Mouse (Mus musculus) limb, embryonic 11.5 days (tissue): ENCODE data around the gene Amotl1. TPM values are rescaled to one million over a fixed set of nuclear protein-coding genes. Genes with fewer than 3 reads are reported as not detected.
"Not testable (repeated sequence)": the region's sequence is repeated elsewhere in the genome, so short reads cannot be mapped to it uniquely, and the experiment has no call there.

Experiments used
- ATAC-seq: fragments of 200-750 bp; cut with Nextera tagmentation; 2 replicates; pipeline ENCODE4 v1.8.0; 2017; ENCODE audit warnings: low read depth; ENCODE audit not compliant: insufficient number of reproducible peaks, low FRiP score, low TSS enrichment
- DNase-seq: peaks from one replicate; pipeline ENCODE4 v3.0.0-alpha.2; 2015; ENCODE audit warnings: low spot score
- H3K27ac ChIP-seq: fragments of 300-500 bp; sonication (generic); replicated peaks from 2 replicates; pipeline ENCODE4 v1.5.1; 2014; ENCODE audit warnings: low read depth, mild to moderate bottlenecking, low read length
- H3K27me3 ChIP-seq: fragments of 300-500 bp; sonication (generic); 2 replicates; pipeline ENCODE4 v1.6.1; 2014; ENCODE audit warnings: mild to moderate bottlenecking, low read length, mixed read lengths; ENCODE audit not compliant: control insufficient read depth, insufficient read depth
- H3K36me3 ChIP-seq: fragments of 300-500 bp; sonication (generic); 2 replicates; pipeline ENCODE4 v1.6.1; 2014; ENCODE audit warnings: mild to moderate bottlenecking, low read length, moderate library complexity, mixed read lengths; ENCODE audit not compliant: control insufficient read depth, insufficient read depth
- H3K4me1 ChIP-seq: fragments of 300-500 bp; sonication (generic); 2 replicates; pipeline ENCODE4 v1.6.1; 2014; ENCODE audit warnings: low read length, mixed read lengths; ENCODE audit not compliant: control insufficient read depth, insufficient read depth
- H3K4me2 ChIP-seq: fragments of 300-500 bp; sonication (generic); 2 replicates; pipeline ENCODE4 v1.6.1; 2014; ENCODE audit warnings: low read depth, mild to moderate bottlenecking, moderate library complexity; ENCODE audit not compliant: severe bottlenecking
- H3K4me3 ChIP-seq: fragments of 300-500 bp; sonication (generic); 2 replicates; pipeline ENCODE4 v1.5.1; 2014; ENCODE audit warnings: low read depth, low read length
- H3K9ac ChIP-seq: fragments of 300-500 bp; sonication (generic); 2 replicates; pipeline ENCODE4 v1.6.1; 2014; ENCODE audit warnings: mild to moderate bottlenecking, low read length
- H3K9me3 ChIP-seq: fragments of 300-500 bp; sonication (generic); 2 replicates; pipeline ENCODE4 v1.6.1; 2016; ENCODE audit warnings: low read length; ENCODE audit not compliant: control insufficient read depth
- WGBS: fragments of 180-500 bp; shearing (Covaris S2); extraction: QIAGEN DNeasy Blood & Tissue Kit; methylation state at CpG from one replicate; pipeline ENCODE4 v1.1.7; 2014; 5-methylcytosine and 5-hydroxymethylcytosine counted together
- polyA plus RNA-seq: library from polyadenylated mRNA; unstranded; fragments of >200 nt; fragmentation: Nextera tagmentation; extraction: Ambion mirVana; gene quantifications from 2 replicates; pipeline ENCODE4 v1.2.1, GENCODE M21; 2014

Gene Amotl1
- polyA plus RNA-seq, 1 experiment from 2014 or later, result 36.9 TPM

DNA sequence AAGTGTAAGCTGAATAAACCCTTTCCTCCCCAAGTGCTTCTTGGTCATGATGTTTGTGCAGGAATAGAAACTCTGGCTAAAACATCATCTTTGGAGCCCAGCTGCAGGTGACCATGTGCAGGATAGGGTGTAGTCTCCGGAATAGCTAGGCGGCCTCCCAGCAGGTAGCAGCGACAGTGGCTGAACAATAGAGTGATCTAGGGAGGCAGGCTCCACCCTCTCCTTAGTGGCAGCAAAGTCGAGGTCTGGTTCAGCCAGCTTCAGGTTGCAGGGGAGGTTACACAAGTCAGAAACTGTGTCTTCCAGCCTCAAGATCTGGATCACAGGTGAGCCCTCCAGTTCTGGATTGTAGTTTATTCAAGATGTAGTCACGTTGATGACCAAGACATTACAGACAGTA is 27.1 kb upstream of the Amotl1 start:
- not testable (repeated sequence) for H3K9ac ChIP-seq, H3K4me2 ChIP-seq, ATAC-seq, H3K36me3 ChIP-seq, H3K27me3 ChIP-seq, H3K9me3 ChIP-seq, H3K4me3 ChIP-seq, DNase-seq, H3K4me1 ChIP-seq, H3K27ac ChIP-seq
- WGBS, result 55% methylated on average over 5 of the region's 5 CpGs

DNA sequence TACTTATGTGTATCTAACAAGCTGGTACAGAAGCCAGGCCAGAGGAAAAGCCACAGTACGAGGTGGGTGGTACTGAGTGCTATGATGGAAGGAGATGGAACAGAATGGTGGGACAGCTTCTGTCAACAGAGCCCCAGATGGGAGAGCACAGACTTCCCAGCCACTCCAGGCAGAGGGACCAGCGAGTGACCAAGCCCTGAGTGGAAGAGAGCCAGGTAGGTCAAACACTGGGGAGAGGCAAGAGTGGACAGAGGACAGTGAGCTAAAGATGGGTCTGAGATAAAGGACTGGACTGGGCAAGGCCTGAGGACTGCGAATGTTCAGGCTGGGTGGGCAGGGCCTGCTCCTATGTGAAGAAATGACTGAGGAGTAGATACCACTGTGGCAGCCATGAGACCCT is 23.5 kb upstream of the Amotl1 start:
- Histone ChIP-seq H3K9me3 (no peaks in the 10 kb centered on the region), H3K4me2 (no peak overlapping the region), H3K36me3 (no peaks in the 10 kb centered on the region), H3K27me3 (no peaks in the 10 kb centered on the region), H3K4me1 (peaks cover 5% of the 10 kb centered on the region), H3K9ac (no peak overlapping the region), H3K27ac (no peak overlapping the region), H3K4me3 (no peak overlapping the region)
- no peak for ATAC-seq
- DNase-seq, result no peak
- 87% methylated on average over 3 of the region's 3 CpGs for WGBS

DNA sequence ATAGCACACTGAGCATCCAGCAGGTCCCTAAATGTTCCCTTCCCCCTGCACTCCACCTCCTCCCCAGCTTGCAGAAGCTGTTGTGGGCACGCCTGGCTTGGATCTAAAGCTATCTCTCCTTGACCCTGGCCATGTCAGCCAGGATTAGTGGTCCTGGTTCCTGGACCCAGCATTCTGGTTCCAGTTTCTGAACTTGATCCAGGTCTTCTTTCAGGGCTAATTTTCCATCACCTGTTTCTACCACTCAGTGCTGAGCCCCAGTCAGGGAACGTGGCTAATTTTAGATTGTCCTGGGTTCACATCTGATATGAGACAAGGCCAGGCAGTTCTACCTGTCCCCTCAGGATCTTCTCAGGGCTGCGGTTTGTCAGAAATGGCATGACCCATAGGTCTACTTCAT is 21.2 kb upstream of the Amotl1 start:
- Histone ChIP-seq H3K4me2 (no peak overlapping the region), H3K27ac (no peak overlapping the region), H3K4me3 (no peak overlapping the region), H3K4me1 (no peaks in the 10 kb centered on the region), H3K9ac (no peak overlapping the region), H3K9me3 (no peaks in the 10 kb centered on the region), H3K27me3 (no peaks in the 10 kb centered on the region), H3K36me3 (no peaks in the 10 kb centered on the region)
- ATAC-seq, result no peak
- WGBS, result 81% methylated on average over 3 of the region's 3 CpGs
- no peak for DNase-seq

DNA sequence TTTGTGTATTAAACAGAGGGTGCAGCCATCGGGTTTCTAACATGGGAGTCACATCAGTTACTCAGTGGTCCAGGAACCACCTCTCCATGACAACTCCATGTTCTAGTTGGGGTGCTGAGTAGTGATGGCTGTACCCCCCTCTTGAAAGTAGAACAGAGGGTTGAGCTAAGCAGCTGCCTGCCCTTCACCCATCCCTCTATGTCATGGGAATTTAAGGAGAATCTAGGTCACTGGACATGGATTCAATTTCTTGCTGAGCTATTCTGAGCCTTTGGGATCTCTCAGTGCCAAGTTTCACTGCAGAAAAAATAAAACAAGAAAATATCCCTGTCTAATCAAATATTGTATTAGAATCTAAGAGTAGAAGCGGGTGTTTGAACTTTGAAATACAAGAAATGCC is 18.7 kb upstream of the Amotl1 start:
- no peaks in the 10 kb centered on the region for H3K9me3 ChIP-seq
- no peak overlapping the region for H3K27ac ChIP-seq
- no peaks in the 10 kb centered on the region for H3K27me3 ChIP-seq
- no peak for DNase-seq
- H3K36me3 ChIP-seq, result no peaks in the 10 kb centered on the region
- WGBS, result 87% methylated on average over 2 of the region's 2 CpGs
- H3K9ac ChIP-seq, result no peak overlapping the region
- H3K4me2 ChIP-seq, result no peak overlapping the region
- no peaks in the 10 kb centered on the region for H3K4me1 ChIP-seq
- ATAC-seq, result no peak
- no peak overlapping the region for H3K4me3 ChIP-seq

DNA sequence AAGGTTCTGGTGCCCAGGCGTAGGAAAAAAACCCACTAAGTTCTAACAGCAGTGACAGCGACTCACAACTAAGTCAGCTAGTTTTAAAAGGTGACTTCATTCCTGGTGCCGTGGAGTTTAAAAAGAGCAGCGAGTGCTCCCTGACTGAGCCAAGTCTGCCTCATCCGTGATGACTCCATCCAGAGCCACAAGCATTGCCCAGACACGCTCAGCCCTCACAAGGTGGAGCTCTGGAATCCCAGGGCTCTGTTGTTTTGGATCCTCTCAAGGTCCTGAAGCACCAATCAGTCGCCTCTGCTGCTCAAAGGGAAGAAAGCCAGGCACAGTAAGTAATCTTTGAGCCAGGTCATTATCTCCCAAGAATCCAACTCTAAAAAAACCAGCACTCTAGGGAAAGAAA is 18.0 kb upstream of the Amotl1 start:
- Histone ChIP-seq H3K27ac (no peak overlapping the region), H3K9ac (no peak overlapping the region), H3K4me3 (no peak overlapping the region), H3K9me3 (no peaks in the 10 kb centered on the region), H3K4me2 (no peak overlapping the region), H3K27me3 (no peaks in the 10 kb centered on the region), H3K36me3 (no peaks in the 10 kb centered on the region), H3K4me1 (no peaks in the 10 kb centered on the region)
- WGBS, result 69% methylated on average over 7 of the region's 7 CpGs
- no peak for DNase-seq
- ATAC-seq, result no peak

DNA sequence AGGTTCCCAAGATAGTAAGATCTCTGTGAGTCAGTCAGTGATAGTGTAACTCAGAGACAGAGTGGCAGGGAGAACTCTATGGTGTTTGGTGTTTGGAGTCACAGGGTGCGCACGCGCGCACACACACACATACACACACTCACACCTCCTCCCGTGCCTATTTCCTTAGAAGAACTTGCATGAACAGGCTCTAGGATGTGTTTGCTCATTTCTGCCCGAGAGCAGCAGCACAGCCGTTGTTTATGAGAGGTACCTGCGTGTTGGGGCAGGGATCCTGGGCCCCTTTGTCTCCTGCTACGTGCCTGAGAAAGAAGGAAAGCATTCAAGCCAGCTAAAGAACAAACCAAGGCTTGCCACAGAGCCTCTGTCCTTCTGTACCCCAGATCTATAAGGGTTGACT is 17.3 kb upstream of the Amotl1 start:
- Histone ChIP-seq H3K4me3 (no peak overlapping the region), H3K4me2 (no peak overlapping the region), H3K27ac (no peak overlapping the region), H3K4me1 (no peaks in the 10 kb centered on the region), H3K9ac (no peak overlapping the region), H3K27me3 (no peaks in the 10 kb centered on the region), H3K36me3 (no peaks in the 10 kb centered on the region), H3K9me3 (no peaks in the 10 kb centered on the region)
- 75% methylated on average over 9 of the region's 9 CpGs for WGBS
- no peak for ATAC-seq
- no peak for DNase-seq

DNA sequence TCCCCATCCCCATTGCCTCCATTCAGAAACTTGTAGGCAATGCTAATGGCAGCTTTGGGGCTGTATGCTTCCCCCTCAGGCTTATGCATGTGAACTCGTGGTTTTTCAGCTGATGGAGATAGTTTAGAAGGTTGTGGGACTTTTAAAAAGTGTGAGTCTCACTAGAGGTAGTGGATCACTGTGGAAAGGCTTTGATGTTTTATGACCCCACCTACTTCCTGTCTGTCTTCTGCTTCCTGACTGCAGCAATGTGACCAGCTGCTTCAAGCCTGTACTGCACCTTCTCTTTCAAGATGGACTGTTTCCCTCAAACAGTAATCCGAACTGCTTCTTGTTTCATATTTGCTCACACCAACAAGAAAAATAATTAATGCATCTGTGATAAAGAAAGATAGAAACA is 13.1 kb upstream of the Amotl1 start:
- 41% methylated on average over 2 of the region's 2 CpGs for WGBS
- Histone ChIP-seq H3K36me3 (no peaks in the 10 kb centered on the region), H3K9ac (no peak overlapping the region), H3K9me3 (no peaks in the 10 kb centered on the region), H3K4me2 (no peak overlapping the region), H3K4me3 (no peak overlapping the region), H3K27ac (no peak overlapping the region), H3K27me3 (no peaks in the 10 kb centered on the region), H3K4me1 (no peaks in the 10 kb centered on the region)
- ATAC-seq (no peak), DNase-seq (no peak)

DNA sequence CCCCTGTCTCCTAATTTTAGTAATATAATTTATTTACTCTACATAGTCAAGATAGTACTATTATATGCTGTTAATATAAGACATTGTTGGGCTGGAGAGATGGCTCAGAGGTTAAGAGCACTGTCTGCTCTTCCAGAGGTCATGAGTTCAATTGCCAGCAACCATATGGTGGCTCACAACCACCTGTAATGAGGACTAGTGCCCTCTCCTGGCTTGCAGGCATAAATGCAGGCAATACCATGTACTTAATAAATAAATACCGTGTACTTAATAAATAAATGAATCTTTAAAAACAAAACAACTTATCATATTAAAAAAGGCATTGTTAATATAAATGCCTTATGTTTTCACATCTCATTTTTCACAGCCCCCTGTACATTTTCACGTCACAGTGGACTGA is 9.2 kb upstream of the Amotl1 start:
- Histone ChIP-seq H3K9ac (no peak overlapping the region), H3K4me1 (no peaks in the 10 kb centered on the region), H3K36me3 (no peaks in the 10 kb centered on the region), H3K4me3 (no peak overlapping the region), H3K27me3 (no peaks in the 10 kb centered on the region), H3K4me2 (no peak overlapping the region), H3K27ac (no peak overlapping the region), H3K9me3 (no peaks in the 10 kb centered on the region)
- ATAC-seq (no peak), DNase-seq (no peak)
- WGBS, result 76% methylated on average over 2 of the region's 2 CpGs

DNA sequence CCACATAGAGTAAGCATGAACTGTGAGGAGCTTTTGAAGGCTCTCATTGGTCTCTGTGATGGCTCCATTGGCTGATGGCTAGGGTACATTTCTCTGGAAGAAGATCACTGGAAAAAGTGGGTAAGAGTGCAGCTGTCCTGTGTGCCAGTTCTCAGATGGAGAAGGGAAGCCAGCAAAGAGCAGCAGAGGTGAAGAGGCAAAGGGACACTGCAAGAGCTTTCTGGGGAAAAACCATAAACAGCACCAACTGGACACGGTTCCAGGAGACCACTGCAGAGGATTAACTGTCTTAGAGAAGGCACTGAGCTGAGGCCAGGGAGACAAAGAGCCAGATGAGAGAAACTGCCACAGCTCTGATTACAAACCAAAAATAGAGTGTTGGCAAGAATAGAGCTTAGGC is 7.9 kb upstream of the Amotl1 start:
- Histone ChIP-seq H3K27me3 (no peaks in the 10 kb centered on the region), H3K27ac (no peak overlapping the region), H3K36me3 (no peaks in the 10 kb centered on the region), H3K9ac (no peak overlapping the region), H3K9me3 (no peaks in the 10 kb centered on the region), H3K4me1 (no peaks in the 10 kb centered on the region), H3K4me2 (no peak overlapping the region), H3K4me3 (no peak overlapping the region)
- no peak for ATAC-seq
- 63% methylated on average over 1 of the region's 1 CpGs for whole genome bisulfite sequencing
- DNase-seq, result no peak
